Mouse (Mus musculus): Measurements from ENCODE around the gene Polr2a.
A peak's percentile ranks its signal among the peaks of the same experiment; 100 is the strongest.

Polr2a gene

DNA sequence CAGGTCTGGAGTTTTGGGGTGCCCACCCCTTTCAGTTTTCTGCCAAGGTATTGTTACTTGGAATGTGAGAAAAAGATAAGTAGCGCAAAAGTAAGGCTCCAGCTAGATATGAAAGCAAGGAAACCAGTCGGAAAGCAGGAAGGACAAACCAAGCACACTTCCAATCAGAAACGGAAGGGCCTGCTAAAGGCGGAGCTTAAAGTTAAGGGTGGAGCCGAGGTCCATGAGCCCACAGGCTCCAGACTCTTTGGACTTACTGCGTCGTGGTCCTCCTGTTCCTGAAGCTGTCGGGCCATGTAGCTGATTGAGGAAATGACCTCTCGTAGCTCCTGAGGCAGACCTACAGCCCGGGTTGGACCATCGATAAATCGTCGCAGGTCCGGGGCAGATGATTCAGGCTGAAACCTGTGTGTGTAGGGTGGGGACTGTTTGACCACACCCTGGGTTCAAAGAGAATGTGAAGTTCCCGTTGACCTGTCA, 26.4 kb upstream of the Polr2a start:
- DNase-seq (ENCODE audit: low read depth, low spot score), result no peak

DNA sequence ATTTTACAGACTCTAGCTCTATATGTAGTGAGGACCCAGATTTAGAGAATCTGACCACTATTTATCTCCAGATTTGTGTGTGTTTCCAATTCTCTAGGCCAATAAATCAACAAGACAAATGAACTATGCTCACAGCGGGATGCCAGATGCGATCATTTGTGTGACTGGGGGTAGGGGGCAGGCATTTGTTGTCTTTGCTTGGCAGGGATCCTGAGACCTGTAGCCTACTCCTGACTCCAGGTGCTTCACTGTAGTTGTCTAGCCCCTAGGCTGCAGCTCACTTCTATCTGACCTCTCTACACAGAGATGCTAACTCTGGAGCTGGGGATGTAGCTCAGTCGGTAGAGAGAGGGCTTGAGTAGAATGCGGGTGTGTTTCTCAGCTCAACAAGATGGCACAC, 23.4 kb upstream of the Polr2a start:
- no peak for DNase-seq (ENCODE audit: low read depth, low spot score)

DNA sequence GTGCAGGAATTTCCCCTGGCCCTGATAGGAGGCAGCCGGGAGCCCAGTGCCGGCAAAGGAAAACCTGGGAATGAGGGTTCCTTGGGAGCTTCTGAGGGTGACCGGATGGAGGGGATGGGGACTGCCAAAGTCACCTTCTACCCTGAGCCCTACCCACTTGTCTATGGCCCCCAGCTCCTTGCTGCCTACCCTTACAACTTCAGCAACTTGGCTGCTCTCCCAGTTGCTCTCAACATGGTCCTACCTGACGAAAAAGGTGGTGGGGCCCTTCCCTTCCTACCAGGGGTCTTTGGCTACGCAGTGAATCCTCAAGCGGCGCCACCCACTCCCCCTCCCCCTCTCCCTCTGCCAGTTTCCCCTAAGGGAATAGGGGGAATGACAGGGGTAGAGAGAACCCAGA, 20.5 kb upstream of the Polr2a start:
- no peak for DNase-seq (ENCODE audit: low read depth, low spot score)

DNA sequence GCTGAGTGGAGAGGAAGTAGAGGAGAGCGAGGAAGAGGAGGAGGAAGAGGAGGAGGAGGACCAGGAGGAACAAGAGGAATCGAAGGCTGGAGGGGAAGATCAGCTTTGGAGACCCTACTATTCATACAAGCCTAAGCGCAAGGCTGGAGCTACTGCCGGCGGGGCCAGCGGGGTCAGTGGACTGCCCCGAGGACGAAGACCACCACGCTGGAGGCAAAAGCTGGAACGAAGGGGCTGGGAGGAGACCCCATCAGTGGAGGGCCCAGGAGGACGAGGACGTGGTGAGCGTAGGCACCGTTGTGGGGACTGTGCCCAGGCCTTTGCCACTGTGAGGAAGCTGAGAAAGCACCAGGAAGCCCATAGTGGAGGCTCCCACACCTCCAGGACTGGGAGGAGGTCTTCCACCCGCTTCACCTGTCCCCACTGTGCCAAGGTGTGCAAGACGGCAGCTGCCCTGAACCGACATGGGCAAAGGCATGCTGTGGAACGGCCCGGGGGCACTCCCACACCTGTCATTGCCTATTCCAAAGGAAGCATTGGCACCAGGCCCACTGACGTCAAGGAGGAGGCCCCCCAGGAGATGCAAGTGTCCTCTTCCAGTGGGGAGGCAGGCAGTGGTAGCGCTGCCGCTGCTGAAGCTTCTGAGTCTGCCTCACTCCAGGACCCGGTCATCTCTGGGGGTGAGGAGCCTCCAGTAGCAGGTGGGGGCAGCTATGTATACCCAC, 20.0 kb upstream of the Polr2a start:
- no peak for DNase-seq (ENCODE audit: low read depth, low spot score)

DNA sequence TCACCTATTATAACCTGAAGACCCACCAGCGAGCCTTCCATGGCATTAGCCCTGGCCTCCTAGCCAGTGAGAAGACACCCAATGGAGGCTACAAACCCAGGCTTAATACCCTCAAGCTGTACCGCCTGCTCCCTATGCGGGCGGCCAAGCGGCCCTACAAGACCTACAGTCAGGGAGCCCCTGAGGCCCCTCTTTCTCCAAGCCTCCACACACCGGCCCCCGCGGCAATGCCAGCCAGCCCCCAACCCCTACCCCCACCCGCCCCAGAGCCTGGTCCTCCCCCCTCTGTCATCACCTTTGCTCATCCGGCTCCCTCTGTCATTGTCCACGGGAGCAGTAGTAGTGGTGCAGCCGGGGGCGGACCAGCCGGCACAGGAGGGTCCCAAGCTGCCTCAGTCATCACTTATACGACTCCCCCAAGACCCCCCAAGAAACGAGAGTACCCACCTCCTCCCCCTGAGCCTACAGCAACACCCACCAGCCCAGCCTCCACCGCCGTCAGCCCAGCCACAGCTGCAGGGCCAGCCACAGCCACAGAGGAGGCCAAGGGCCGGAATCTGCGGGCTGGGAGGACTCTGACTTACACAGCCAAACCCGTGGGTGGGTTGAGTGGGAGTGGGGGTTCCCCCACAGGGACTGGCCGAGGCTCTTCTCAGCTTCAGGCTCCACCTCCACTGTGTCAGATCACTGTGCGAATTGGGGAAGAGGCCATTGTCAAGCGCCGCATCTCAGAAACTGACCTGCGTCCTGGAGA, 19.2 kb upstream of the Polr2a start:
- DNase-seq (ENCODE audit: low read depth, low spot score), result no peak

DNA sequence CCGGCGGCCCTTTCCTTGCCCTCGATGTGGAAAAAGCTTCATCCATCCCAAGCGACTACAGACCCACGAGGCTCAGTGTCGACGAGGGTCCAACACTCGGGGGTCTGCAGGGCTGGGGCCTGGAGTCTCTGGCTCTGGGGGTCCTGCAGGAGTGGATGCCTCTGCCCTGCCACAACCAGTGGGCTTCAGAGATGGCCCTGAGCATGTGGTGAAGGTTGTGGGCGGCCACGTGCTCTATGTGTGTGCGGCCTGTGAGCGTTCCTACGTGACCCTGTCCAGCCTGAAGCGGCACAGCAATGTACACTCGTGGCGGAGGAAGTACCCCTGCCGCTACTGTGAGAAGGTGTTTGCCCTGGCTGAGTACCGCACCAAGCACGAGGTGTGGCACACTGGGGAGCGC, 18.1 kb upstream of the Polr2a start:
- DNase-seq (ENCODE audit: low read depth, low spot score), result no peak

DNA sequence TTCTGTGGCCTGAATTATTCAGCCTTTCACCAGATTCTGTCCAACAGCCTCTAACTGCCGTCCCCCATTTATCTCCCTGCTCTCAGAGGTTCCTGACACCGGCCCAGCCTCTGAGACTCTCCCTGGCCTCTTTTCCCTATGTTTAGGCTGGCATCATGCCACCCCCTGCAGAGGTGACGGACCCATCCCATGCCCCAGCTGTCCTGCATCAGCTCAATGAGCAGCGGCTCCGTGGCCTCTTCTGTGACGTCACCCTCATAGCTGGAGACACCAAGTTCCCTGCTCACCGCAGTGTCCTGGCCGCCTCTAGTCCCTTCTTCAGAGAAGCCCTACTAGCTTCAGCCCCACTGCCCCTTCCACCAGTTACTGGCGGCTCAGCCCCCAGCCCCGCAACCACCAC, 17.3 kb upstream of the Polr2a start:
- no peak for DNase-seq (ENCODE audit: low read depth, low spot score)

DNA sequence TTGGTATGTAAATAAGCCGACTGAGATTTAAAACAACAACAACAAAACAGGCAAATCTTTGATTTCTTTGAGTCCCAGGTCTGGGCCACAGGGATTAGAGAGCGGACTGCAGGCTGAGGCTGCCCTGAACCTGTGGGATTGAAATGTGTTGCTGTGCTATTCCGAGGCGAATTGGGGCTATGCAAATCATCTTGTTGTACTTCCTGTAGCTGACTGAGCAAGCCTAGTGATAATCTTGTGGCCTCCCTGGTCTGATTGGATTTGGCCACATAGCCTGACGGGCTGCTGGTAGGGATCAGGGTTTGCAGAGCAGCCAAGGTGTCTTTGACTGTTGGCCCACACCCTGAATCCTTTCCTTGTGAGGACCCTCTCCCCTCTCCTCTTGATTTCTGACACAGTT, 16.5 kb upstream of the Polr2a start:
- no peak for DNase-seq (ENCODE audit: low read depth, low spot score)

DNA sequence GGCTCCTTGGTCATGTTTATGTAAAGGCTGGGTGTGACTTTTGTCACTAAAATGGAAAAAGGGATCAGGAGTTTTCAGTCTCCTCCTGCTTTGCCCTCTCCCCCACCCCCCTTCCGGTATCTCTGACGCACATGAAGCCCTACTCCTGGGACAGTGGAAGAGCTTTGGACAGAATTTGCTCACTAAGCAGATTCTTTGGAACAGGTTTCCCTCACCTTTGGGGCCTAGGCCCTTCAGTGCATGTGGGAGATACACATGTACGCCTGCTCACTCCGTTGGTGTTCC, 9.1 kb upstream of the Polr2a start:
- no peak for DNase-seq (ENCODE audit: low read depth, low spot score)

DNA sequence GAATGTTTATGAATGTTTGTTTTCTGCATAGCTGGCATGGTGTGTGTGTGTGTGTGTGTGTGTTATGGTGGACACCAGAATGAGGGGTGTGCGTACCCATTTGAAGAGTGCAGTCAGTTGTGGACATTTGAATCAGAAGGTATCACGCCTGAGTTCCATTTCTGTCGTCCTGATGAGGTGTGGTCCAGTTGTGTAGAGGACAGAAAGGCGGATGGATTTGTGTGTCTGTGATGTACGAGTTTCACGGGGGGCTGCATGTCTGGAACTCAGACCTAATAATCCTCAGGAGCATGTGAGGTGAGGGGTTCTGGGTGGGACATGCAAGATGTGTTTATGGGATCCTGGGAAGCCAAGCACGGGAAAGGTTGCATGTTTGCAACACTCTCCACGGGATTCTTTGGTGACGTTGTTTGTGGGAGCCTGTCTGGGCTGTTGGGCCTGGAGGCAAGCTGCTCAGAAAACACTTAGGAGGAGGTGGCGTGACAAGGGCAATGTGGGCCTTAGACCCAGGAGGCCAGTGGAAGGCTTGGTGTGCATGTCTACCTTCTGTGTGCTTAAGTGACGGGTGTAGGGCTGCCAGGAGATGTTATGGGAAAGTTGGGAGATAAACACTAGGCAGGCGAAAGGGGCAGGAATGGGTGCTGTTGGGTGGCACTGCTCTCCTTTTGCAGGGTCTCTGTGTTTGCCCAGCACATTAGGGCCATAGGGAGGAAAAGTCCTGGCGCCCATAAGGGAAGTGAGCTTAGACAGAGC, 8.6 kb upstream of the Polr2a start:
- DNase-seq (ENCODE audit: low read depth, low spot score), result no peak

DNA sequence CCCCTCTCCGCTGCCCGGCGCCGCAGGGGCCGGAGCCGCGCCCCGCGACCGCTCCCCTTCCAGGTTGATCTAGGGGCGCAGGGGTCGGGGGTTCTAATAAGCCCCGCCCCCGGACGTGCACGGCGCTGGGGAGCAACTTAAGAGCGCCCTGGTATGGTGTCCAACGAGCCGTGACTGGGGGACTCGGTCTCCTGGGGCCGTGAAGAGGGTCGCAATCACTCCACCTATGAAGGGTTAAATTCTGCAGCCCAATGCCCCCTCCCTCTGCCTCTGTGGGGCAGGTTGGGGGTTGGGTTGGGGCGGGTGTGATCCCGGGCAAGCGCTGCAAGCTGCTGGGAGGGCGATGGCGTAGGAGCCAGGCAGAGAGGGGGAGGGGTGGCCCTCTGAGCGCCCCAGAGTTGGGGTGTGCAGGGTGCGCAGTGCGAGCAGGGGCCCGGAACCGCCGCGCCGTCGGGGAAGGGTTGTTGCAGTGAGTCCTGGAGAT, 7.7 kb upstream of the Polr2a start:
- peak; percentile 88 for DNase-seq (ENCODE audit: low read depth, low spot score)

DNA sequence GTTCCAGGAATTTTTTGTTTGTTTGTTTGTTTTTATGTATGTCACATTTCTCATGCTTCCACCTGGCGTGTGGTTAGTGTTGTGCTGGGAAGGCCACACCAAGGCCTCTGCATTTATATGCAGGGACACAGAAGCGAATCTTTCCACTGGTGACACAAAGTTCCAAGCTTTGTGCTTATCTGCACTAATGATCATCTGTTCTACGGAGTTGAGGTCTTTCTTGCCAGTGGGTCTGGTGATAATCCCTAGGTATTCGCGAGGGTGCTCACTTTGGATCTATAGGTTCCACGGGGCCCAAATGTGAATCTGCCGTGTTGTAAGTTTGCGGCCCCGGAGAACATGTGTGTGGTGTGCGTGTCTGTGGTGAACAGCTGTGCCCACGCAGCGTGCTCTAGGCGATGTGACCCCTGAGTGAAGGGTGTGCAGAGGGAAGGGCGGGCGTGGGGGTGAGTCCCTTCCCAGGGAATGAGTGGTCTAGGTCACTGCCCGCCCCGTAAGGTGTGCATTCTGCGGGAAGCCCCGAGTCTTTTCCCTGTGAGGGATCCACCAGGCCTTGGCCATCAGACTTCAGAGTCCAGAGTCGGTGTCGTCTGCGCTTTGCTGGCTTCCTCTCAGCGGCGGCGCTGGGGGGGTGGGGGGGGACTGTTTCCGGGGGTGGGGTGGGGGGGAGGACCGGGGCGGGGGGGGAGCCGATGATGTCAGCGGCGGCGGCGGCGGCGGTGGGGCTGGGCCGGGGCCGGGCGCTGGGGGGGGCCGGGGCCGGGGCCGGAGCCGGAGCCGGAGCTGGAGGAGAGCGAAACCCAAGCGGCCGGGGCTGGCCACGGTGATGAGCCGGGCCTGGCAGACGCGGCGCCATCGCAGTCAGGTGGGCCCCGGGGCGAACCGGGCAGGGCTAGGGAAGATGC, 7.0 kb upstream of the Polr2a start, which contains the start of gene Zbtb4:
Gene Zbtb4 (plus strand): TSS at position 692 of the 905 bp plus-strand sequence.
- peak; percentile 74 for DNase-seq (ENCODE audit: low read depth, low spot score)

DNA sequence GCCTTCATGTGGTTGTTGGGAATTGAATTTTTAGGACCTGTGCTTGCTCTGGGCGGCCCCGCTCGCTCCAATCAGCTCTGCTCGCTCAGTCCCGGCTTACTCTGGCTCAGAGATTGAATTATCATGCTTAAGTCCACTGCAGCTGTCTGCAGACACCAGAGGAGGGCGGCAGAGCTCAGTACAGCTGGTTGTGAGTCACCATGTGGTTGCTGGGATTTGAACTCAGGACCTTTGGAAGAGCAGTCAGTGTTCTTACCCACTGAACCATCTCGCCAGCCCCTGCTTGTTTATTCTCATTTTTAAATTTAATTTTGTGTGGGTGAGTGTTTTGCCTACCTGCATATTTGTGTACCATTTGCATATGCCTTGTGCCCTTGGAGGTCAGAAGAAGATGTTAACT, 5.1 kb upstream of the Polr2a start:
- no peak for DNase-seq (ENCODE audit: low read depth, low spot score)

DNA sequence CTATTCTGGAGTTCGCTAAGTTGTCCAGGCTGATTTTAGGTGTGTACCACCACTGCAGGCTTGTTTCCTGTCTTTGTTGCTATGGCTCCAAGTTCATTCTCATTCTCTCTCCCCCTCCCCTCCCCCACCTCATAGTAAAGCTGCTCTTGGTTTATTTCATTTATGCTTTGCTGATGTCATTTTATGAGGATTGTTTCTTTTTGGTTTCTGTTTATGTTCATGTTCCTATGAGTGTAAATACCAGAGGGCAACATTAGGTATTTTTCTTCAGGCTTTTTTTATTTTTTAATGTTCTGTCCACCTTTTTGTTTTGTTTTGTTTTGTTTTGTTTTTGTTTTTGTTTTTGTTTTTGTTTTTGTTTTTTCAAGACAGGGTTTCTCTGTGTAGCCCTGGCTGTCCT, 3.4 kb upstream of the Polr2a start, which contains the start of gene Slc35g3:
Gene Slc35g3 (minus strand): TSS at position 101 of the 400 bp plus-strand sequence.
- no peak for DNase-seq (ENCODE audit: low read depth, low spot score)

DNA sequence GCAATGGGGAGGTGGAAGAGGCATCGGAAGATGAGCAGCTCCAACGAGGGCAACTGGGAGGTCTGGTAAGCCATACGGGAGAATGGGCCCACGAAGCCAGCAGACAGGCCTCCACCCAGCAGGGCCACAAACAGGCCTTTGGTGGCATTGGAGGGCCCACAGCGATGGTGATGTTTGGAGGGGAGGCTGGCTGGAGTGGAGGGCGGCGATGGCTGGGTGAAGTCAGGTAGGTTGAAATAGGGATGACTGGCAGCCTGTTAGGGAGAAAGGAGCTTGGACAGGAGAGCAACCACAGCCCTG, 2.4 kb upstream of the Polr2a start:
- no peak for DNase-seq (ENCODE audit: low read depth, low spot score)

DNA sequence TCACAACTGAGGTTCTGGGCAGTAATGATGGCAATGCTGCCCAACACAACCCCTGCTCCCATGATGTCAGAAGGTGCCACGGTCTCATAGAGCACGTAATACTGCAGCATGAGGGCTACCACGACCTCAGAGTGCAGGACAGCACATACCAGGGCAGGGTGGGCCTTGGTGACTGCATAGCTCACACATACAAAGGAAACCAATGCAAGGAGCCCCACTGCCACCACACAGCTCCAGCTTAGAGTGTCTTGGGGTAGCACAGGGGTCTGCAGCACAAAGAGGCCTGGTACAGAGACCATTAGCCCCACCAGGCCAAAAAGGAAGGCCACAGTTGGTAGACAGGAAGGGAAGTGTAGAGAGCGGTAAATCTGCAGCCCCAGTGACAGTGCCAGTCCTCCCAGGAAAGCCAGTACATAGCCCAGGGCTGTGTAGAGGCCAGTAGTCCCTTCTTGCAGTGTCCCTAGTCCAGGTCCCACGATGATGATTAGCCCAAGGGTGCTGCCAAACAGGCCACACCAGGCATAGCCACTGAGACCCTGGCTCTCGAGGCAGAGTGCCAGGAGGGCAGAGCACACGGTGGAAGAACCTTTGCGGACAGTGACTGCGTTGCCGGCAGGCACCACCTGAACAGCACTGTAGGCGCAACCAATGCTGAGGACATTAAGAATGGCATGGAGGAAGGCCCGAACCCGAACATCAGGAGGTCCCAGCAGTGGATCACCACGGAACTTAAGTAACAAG, 1.9 kb upstream of the Polr2a start:
- no peak for DNase-seq (ENCODE audit: low read depth, low spot score)

DNA sequence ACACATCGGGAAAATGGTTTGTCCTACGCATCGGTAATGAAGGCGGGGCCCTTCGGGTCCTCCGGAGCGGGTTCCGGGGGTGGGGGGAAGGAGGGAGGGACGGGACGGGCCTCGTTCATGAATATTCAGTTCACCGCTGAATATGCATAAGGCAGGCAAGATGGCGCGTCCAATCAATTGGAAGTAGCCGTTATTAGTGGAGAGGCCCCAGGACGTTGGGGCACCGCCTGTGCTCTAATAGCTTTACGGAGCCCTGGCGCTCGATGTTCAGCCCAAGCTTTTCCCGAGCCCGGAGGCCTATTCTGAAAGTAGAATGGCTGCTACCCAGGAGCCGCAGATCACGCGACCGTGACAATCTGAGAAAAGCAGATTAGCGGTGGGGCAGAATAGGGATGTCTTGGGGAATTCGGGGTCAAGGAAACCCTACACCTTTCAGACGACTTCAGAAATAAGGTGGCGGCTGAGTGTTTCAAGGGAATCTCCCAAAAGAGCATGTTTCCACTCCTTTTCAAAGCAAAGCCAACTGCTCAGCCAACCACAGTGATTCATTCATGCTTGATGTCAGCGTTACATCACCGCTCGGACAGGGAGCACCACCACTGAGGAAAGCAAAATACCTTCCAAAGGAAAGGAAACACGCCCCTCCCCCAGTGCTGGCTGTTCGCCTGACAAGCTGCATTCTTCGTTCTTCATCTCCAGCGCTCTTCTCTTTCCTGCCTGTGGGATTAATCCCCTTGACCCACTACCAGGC, 709 bp upstream of the Polr2a start:
- peak; percentile 89 for DNase-seq (ENCODE audit: low read depth, low spot score)

DNA sequence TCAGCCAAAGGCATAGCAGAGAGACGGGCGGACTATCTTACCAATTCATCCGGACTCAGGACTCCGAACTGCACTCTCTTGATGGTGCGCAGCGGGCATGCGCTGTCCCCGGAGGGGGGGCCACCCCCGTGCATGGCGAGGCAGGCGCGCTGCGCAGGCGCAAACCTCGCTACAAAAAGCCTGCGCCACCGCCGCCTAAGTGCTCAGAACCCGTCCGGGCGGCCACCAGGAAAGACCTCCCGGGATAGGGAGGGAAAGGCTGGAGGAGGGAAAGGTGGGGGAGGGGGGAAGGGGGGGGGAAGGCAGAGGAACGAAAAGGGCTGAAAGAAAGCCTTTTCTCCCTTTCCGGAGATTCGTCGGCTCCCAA, 364 bp downstream of the Polr2a start:
- peak; percentile 97 for DNase-seq (ENCODE audit: low read depth, low spot score)

DNA sequence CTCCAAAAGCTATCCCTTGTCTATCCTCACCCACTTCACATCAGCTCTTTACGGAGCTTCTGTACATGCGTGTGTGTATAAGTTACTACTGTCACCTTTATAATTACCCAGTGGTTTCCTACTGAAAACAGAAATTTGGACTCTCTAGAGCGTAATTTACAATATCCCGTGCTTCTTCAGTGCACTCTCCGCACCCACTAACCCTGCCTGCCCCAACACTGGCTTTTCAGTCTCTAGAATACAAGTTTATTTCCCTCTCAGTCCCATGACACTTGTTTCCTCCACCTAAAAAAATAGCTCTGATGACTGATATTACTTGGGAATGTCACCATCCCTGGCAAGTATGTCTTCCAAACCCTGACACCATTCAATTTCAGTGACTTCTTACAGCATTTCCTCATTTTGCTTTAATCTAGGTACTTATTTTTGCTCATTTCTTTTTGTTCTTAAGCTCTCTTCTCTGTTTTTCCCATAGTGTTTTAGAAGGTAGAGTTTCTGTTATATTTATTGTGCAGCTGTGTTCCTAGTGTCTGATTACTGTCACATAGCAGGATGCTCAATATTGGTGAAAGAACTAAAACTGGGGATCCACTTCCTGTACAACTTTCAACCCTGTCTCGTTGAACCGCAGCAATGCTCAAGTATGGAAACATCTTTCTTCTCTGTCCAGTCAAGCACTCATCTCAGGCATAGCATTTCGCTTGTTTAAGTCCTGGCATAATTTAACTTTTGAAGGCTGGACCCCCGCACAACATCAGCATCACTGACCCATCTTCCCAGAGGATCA, 941 bp downstream of the Polr2a start:
- no peak for DNase-seq (ENCODE audit: low read depth, low spot score)

Data from CD4-positive helper T cell, adult 2 months (primary cell).